Mouse (Mus musculus) right cerebral cortex, adult 2 months (tissue): ENCODE data around the gene Slc6a6.
A peak's percentile ranks its signal among the peaks of the same experiment; 100 is the strongest.

Experiments used
- DNase-seq, 2 experiments: peaks; one replicate each; pipeline ENCODE4 v3.0.0; 2021 to 2022; ENCODE audit warnings: low spot score in 2 of 2

Slc6a6 gene

DNA sequence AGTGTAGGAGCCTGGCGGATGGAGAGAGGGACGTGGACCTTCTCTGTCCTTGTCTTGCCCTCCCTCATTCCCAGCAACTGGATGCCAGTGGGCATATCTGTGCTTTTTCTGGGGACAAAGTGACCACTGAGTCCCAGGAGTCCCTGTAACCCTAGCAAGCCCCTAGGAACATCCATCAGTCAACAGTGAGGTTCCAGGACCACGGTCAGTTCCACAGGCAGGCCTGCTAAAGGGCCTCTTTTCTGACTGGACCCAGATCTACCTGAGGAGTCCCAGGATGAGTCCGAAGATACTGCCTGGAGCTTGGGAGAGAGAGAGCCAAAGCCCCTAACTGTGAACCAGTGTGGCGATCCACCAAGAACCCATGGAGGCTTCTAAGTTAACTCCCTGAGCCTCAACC, 90.1 kb downstream of the Slc6a6 start:
- no peak for DNase-seq

DNA sequence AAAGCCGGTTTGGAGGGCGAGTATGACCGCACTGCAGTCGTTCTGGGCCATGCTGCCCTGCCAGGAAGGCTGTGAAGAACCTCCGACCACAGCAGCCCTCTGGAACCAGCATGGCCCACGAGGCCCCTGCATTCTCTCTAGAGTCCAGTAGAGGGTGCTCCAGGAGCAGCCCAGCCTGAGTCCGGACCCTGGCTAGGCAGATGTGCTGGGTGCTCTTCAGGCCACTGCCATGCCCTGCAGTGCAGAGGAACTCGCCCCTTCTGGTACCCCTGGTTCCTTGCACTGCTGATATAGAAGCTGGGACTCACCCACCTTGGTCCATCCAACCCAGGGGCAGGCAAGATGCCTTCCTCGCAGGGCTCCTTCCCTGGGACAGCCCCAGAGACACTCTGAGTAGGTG, 92.7 kb downstream of the Slc6a6 start:
- peak; percentile 65 to 66 for DNase-seq

DNA sequence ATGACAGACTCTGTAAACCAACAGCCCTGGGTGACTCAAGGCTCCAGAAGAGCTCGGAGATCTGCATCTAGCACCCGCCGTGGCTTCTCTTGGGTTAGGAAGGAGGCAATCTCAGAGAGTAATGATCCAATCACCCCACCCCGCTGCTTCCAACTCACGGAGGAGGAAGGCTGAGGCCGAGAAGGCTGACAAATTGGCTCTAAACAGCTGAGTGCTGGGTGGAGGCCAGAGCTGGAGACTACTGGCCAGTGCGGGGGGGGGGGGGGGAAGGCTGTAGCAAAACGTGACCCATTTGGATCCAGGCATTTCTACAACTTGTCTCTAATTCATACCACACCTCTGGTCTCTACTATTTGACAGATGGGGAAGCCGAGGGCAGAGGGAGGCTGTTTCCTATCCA, 95.4 kb downstream of the Slc6a6 start:
- DNase-seq = no peak

DNA sequence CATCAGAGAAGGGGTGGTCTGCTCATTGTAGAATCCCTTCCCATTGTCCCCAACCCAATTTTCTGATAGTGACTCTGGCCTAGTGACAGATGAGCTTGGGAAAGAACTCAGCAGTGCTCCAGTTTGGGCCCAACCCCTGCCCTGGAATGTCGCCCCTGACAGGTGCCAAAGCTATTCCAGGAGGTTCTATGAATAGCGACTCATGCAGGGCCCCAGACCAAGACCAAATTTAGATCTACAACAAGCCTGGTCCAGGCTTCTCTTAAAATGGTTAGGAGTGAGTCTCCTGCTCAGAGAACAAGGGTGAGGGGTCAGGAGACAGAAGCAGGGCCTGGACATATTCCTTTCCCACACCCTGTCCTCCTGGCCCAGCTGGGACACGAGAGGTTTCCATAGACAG, 101.2 kb downstream of the Slc6a6 start:
- DNase-seq = no peak

DNA sequence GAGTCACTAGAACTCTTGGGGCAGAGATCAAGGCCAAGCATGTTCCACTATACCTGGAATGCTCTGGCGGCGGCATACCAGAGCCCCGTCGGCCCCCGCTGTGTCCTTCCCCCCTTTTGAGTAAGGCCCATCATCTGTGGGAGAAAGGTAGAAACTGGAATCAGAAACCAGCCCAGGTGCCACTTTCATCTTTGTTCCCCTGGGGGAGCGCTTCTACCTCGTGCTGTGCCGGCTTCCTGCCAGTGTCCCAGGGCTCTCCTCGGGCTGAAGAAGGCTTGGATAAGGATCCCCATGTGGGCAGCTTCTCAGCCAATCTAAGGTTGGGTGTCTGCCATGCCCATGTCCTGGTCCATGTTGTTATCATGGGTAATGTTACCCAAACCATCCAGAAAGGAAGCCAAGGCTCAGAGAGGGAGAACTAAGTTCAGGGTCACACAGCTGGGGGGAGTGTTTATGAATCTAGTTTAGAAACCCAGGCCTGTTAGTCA, 104.5 kb downstream of the Slc6a6 start:
- no peak for DNase-seq

DNA sequence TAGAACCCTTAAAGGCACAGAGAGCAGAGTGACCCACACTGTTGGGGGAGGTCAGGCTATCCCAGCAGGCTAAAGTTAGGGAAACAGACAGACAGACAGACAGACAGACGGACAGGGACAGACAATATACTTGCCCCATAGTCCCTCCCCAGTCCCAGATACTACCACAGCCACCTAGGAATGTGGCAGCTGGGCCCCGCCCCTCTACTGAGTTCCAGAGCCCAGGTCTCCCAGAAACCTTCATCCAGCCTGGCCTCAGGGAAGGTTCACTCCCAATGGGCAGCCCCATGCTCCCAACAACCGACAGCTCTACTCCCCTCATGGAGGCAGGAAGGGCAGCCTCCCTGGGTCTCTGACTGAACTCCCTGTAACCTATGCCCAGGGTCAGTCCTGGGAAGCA, 111.8 kb downstream of the Slc6a6 start:
- no peak for DNase-seq

DNA sequence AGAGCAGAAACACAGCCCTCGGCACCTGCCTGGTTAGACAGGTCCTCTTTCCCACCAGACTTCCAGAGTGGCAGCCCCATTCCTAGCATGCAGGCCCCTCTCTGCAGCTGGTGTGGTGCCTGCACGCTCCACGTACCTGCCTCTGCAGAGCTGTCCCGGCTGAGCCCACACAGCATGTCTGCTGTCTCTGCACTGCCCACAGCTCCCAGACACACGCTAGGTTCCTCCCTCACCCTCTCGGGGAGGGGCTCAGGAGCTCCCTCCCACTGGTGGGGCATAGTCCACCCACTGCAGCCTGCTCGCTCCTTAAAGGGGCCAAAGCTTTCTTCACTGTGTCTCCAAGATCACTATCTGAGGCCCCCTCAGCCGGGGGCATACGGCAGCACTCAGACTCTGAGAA, 112.2 kb downstream of the Slc6a6 start:
- peak; percentile 51 to 54 for DNase-seq

DNA sequence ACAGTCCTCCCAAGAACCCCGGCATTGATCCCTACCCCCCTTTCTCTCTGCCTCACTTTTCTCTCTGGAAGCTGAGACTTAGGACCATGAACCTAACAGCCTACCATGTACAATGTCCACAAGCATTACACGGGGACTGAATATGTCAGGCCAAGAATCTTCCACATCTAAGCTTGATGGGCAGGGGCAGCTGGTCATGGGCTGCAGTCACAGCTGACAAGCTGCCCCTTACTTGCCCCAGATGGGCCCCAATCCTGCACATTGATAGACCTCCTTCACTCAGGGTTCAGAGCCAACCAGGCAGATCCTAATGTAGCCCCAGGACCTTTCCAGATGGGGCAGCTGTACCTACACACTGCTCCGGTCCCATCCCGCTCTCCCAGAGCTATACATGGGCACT, 112.9 kb downstream of the Slc6a6 start:
- DNase-seq = no peak

DNA sequence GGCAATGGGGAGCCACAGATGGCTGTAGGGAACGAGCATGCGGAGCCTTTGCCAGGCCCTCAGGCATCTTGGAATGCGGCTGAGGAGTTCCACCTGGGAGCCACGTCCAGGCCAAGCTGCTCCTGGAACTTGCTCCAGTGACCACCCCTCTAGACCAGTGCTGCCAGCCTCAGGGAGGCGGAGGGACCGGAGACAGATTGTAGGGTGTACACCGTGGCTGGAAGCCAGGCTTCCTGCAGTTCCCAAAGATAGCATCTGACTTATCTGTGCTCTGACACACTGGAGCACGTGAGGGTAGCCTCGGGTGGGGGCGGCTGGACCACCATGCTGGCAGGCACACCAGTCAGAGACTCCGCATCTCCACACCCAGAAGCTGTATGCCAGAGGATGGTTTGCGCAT, 114.6 kb downstream of the Slc6a6 start:
- DNase-seq = peak in 1 of 2 experiments; percentile 48

DNA sequence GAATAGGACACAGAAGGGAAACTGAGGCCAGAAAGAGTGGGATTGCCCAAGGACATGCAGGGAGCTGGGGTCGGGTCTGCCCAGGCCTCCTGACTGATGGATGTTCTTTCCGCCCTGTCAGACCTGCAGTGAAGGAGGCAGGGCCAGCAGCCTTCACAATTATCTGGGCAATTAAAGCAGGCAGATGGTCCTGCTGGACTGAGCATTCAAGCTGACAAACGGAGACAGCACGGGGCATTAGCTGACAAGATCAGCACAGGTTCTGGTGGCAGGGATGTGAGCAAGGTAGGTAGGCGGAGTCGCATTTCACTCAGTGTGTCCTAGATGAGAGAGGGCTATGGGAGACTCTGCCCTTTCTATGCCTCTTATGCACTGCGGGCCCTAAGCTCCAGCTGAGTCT, 120.3 kb downstream of the Slc6a6 start:
- DNase-seq = no peak

DNA sequence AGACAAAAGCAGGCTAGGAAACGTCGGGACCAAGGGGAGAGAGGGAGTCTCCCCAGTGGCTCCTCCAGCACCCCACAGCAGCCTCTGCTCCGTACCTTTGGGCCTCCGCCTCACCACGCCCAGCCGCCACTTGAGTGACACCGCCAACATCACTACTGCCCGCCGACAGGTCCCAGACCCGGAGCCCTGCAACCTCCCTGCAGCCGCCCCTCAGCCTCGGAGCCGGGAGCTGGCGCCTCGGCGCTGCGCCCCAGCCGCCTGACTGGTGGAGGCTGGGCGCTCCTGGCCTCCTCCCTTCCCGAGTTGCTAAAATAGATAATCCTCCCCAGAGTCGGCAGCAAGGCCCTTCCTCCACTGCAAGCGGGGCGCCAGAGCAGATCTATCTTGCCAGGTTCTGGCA, 123.3 kb downstream of the Slc6a6 start:
- DNase-seq = peak; percentile 47 to 60

DNA sequence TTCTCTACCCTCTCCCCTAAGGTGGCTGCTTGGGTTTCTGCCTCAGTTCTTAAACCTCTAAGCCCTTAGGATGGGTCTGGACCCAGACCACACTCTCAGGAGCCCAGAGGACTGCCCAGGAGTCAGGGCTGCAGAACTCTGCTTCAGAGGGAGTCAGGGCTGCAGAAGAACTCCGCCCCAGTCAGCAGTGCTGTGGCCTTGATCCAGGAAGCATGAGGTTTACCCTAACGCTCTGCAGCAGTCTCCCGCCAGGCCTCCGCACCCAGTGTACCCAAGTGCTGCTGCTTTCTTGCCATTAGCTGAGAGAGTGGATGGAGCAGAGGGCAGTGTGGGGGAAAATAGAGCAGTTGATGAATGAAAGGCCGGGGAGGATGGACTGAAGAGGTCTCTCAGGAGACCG, 124.2 kb downstream of the Slc6a6 start:
- no peak for DNase-seq
